Mouse (Mus musculus): Measurements from ENCODE around the gene Schip1. TPM values are rescaled to one million over a fixed set of nuclear protein-coding genes. Genes with fewer than 3 reads are reported as not detected.
A peak's percentile ranks its signal among the peaks of the same experiment; 100 is the strongest.

Schip1 gene
- polyA plus RNA-seq, 1 experiment from 2014 or later = 76.4 TPM

DNA sequence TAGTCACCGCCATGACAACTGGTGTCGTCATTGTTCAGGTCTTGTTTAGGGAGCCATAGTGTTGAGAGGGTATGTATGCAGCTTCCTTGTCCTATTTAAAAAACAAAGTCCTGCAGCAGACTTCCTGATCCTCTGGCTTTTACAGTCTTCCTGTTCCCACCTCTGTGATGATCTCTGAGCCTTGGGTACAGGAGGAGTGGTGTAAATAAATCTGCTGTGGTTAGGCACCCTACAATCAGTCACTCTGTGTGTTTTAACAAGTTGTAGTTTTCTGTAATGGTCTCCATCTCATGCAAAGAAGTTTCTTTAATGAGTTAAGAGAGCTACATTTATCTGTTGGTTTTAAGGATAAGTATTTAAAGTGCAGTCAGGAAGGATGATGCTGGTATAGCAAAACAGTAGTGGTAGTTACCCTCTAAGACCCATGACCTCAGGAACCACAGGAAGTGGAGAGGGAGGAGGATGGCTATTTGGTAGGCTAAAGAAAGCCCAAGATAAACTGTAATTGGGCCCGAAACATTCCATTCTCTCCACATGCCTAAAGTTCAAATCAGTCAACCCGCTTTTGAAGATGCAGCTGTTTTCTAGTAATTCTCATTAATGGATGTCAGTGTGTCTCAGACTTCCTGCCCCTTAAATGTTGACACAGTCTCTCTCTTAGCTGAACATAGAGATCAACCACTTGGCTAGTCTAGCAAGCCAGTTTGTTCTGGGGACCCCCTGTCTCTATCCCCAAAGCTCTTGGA lies 592.2 kb downstream of the Schip1 start:
- no peak overlapping the region for H3K9ac ChIP-seq
- no peak overlapping the region for H3K27ac ChIP-seq (ENCODE audit: poor library complexity, severe bottlenecking)
- 77% methylated on average over 4 of the region's 4 CpGs for WGBS
- no peaks in the 10 kb centered on the region for H3K9me3 ChIP-seq (replicated peaks)
- no peaks in the 10 kb centered on the region for H3K27me3 ChIP-seq (replicated peaks)
- no peak overlapping the region for H3K4me2 ChIP-seq
- H3K4me1 ChIP-seq (replicated peaks) = peaks cover 18% of the 10 kb centered on the region; the same call in 1 of the 2 replicates
- no peak for ATAC-seq (ENCODE audit: insufficient number of reproducible peaks, low FRiP score)
- H3K4me3 ChIP-seq = no peak overlapping the region
- H3K36me3 ChIP-seq = no peaks in the 10 kb centered on the region

DNA sequence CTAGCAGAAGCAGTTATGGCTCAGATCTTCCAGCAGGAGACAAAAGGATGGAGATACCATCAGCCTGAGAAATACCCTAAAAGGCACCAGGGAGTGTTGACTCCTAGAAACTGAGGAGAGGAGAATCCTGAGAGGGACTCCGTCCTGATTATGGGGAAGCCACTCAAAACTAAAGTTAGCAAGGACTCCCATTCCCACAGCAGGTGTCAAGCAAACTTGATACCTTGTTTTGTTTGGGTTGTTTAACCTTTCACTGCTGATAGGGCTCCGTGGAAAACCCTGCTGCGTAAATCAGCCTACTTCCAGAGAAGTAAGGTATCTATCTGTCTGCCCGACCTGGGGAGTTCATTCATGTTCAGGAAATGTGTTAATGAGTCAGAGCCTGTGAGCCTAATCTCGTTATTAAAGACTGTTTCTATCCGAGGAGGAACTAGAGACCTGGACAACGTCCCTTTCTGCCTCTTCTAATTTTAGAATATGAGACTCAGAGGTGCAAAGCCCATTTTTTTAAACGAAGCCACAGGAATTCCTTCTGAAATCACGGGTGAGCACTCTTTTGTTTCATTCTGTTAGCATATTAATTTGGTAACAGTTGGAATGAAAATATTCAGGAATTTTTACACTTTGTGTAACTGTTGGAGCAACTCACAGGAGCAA lies 593.1 kb downstream of the Schip1 start:
- Histone ChIP-seq H3K27ac (ENCODE audit: poor library complexity, severe bottlenecking) (no peak overlapping the region), H3K9me3 (replicated peaks) (no peaks in the 10 kb centered on the region), H3K36me3 (no peaks in the 10 kb centered on the region), H3K9ac (no peak overlapping the region), H3K4me1 (replicated peaks) (peaks cover 18% of the 10 kb centered on the region; the same call in 1 of the 2 replicates), H3K4me2 (peak overlapping the region; percentile 50), H3K27me3 (replicated peaks) (no peaks in the 10 kb centered on the region), H3K4me3 (no peak overlapping the region)
- 8% methylated on average over 9 of the region's 9 CpGs for WGBS
- ATAC-seq (ENCODE audit: insufficient number of reproducible peaks, low FRiP score) = no peak

- Histone ChIP-seq H3K9ac (no peak overlapping the region), H3K27me3 (replicated peaks) (no peaks in the 10 kb centered on the region), H3K4me3 (no peak overlapping the region), H3K9me3 (replicated peaks) (no peaks in the 10 kb centered on the region), H3K4me1 (replicated peaks) (peaks cover 18% of the 10 kb centered on the region; the same call in 1 of the 2 replicates), H3K36me3 (no peaks in the 10 kb centered on the region), H3K4me2 (no peak overlapping the region), H3K27ac (ENCODE audit: poor library complexity, severe bottlenecking) (no peak overlapping the region)
- ATAC-seq (ENCODE audit: insufficient number of reproducible peaks, low FRiP score) = no peak
- 93% methylated on average over 6 of the region's 6 CpGs for WGBS
These were observed 595.4 kb downstream of the Schip1 start for GRCm38 (mm10) chr3:68659996-68660395.

GRCm38 (mm10) chr3:68660538-68660937 lies 595.9 kb downstream of the Schip1 start:
- no peaks in the 10 kb centered on the region for H3K36me3 ChIP-seq

GRCm38 (mm10) chr3:68662386-68662785 lies 597.8 kb downstream of the Schip1 start:
- Histone ChIP-seq H3K27ac (ENCODE audit: poor library complexity, severe bottlenecking) (no peak overlapping the region), H3K4me1 (replicated peaks) (peaks cover 15% of the 10 kb centered on the region; the same call in 1 of the 2 replicates), H3K9me3 (replicated peaks) (no peaks in the 10 kb centered on the region), H3K36me3 (no peaks in the 10 kb centered on the region), H3K9ac (no peak overlapping the region), H3K27me3 (replicated peaks) (no peaks in the 10 kb centered on the region), H3K4me2 (no peak overlapping the region), H3K4me3 (no peak overlapping the region)
- no peak for ATAC-seq (ENCODE audit: insufficient number of reproducible peaks, low FRiP score)
- 62% methylated on average over 5 of the region's 5 CpGs for WGBS

More at GRCm38 (mm10) chr3:68660538-68660937, 595.9 kb downstream of the Schip1 start:
- no peak overlapping the region for H3K9ac ChIP-seq
- no peak overlapping the region for H3K4me3 ChIP-seq
- H3K27ac ChIP-seq (ENCODE audit: poor library complexity, severe bottlenecking) = no peak overlapping the region
- H3K9me3 ChIP-seq (replicated peaks) = no peaks in the 10 kb centered on the region
- no peak for ATAC-seq (ENCODE audit: insufficient number of reproducible peaks, low FRiP score)
- 53% methylated on average over 4 of the region's 4 CpGs for WGBS
- no peaks in the 10 kb centered on the region for H3K27me3 ChIP-seq (replicated peaks)
- peaks cover 18% of the 10 kb centered on the region; the same call in 1 of the 2 replicates for H3K4me1 ChIP-seq (replicated peaks)
- H3K4me2 ChIP-seq = no peak overlapping the region

GRCm38 (mm10) chr3:68664337-68664736 lies 599.7 kb downstream of the Schip1 start:
- Histone ChIP-seq H3K9ac (no peak overlapping the region), H3K27ac (ENCODE audit: poor library complexity, severe bottlenecking) (no peak overlapping the region), H3K27me3 (replicated peaks) (no peaks in the 10 kb centered on the region), H3K9me3 (replicated peaks) (no peaks in the 10 kb centered on the region), H3K4me3 (no peak overlapping the region), H3K4me2 (no peak overlapping the region), H3K4me1 (replicated peaks) (peaks cover 10% of the 10 kb centered on the region; the same call in 1 of the 2 replicates), H3K36me3 (no peaks in the 10 kb centered on the region)
- WGBS = 84% methylated on average over 6 of the region's 6 CpGs
- ATAC-seq (ENCODE audit: insufficient number of reproducible peaks, low FRiP score) = no peak

- WGBS = 79% methylated on average over 7 of the region's 7 CpGs
- H3K27ac ChIP-seq (ENCODE audit: poor library complexity, severe bottlenecking) = no peak overlapping the region
- H3K9me3 ChIP-seq (replicated peaks) = no peaks in the 10 kb centered on the region
- no peaks in the 10 kb centered on the region for H3K36me3 ChIP-seq
- no peak overlapping the region for H3K9ac ChIP-seq
- H3K27me3 ChIP-seq (replicated peaks) = no peaks in the 10 kb centered on the region
- H3K4me2 ChIP-seq = no peak overlapping the region
- H3K4me3 ChIP-seq = no peak overlapping the region
- no peak for ATAC-seq (ENCODE audit: insufficient number of reproducible peaks, low FRiP score)
- no peaks in the 10 kb centered on the region for H3K4me1 ChIP-seq (replicated peaks)
These were observed 601.8 kb downstream of the Schip1 start for GRCm38 (mm10) chr3:68666377-68666776.

- WGBS = 86% methylated on average over 1 of the region's 1 CpGs
- no peaks in the 10 kb centered on the region for H3K9me3 ChIP-seq (replicated peaks)
- no peak overlapping the region for H3K27ac ChIP-seq (ENCODE audit: poor library complexity, severe bottlenecking)
- ATAC-seq (ENCODE audit: insufficient number of reproducible peaks, low FRiP score) = no peak
- no peak overlapping the region for H3K9ac ChIP-seq
- H3K27me3 ChIP-seq (replicated peaks) = no peaks in the 10 kb centered on the region
- H3K4me1 ChIP-seq (replicated peaks) = no peaks in the 10 kb centered on the region
- no peak overlapping the region for H3K4me2 ChIP-seq
- no peak overlapping the region for H3K4me3 ChIP-seq
- no peaks in the 10 kb centered on the region for H3K36me3 ChIP-seq
These were observed 603.2 kb downstream of the Schip1 start for GRCm38 (mm10) chr3:68667852-68668251.

GRCm38 (mm10) chr3:68669418-68669974 lies 604.9 kb downstream of the Schip1 start:
- ATAC-seq (ENCODE audit: insufficient number of reproducible peaks, low FRiP score) = no peak
- WGBS = 73% methylated on average over 5 of the region's 5 CpGs
- Histone ChIP-seq H3K36me3 (no peaks in the 10 kb centered on the region), H3K9ac (no peak overlapping the region), H3K27ac (ENCODE audit: poor library complexity, severe bottlenecking) (no peak overlapping the region), H3K4me3 (no peak overlapping the region), H3K4me1 (replicated peaks) (no peaks in the 10 kb centered on the region), H3K27me3 (replicated peaks) (no peaks in the 10 kb centered on the region), H3K9me3 (replicated peaks) (no peaks in the 10 kb centered on the region), H3K4me2 (no peak overlapping the region)

- Histone ChIP-seq H3K4me1 (replicated peaks) (peaks cover 13% of the 10 kb centered on the region), H3K9me3 (replicated peaks) (no peaks in the 10 kb centered on the region), H3K4me3 (no peak overlapping the region), H3K4me2 (no peak overlapping the region), H3K36me3 (no peaks in the 10 kb centered on the region), H3K9ac (no peak overlapping the region), H3K27me3 (replicated peaks) (no peaks in the 10 kb centered on the region), H3K27ac (ENCODE audit: poor library complexity, severe bottlenecking) (no peak overlapping the region)
- 87% methylated on average over 2 of the region's 2 CpGs for WGBS
- no peak for ATAC-seq (ENCODE audit: insufficient number of reproducible peaks, low FRiP score)
These were observed 610.1 kb downstream of the Schip1 start for GRCm38 (mm10) chr3:68674721-68675120.

- WGBS = 82% methylated on average over 12 of the region's 12 CpGs
These were observed 610.7 kb downstream of the Schip1 start for GRCm38 (mm10) chr3:68675216-68675835.

More at GRCm38 (mm10) chr3:68675216-68675835, 610.7 kb downstream of the Schip1 start:
- H3K4me3 ChIP-seq = no peak overlapping the region
- H3K9me3 ChIP-seq (replicated peaks) = no peaks in the 10 kb centered on the region
- no peak overlapping the region for H3K9ac ChIP-seq
- no peaks in the 10 kb centered on the region for H3K27me3 ChIP-seq (replicated peaks)
- no peak overlapping the region for H3K4me2 ChIP-seq
- no peak for ATAC-seq (ENCODE audit: insufficient number of reproducible peaks, low FRiP score)
- no peaks in the 10 kb centered on the region for H3K36me3 ChIP-seq
- no peak overlapping the region for H3K27ac ChIP-seq (ENCODE audit: poor library complexity, severe bottlenecking)
- H3K4me1 ChIP-seq (replicated peaks) = peaks cover 13% of the 10 kb centered on the region

Data from heart, embryonic 12.5 days (tissue).